Mouse (Mus musculus): Measurements from ENCODE around the gene Cpeb4.
"Not testable (repeated sequence)": the region's sequence is repeated elsewhere in the genome, so short reads cannot be mapped to it uniquely, and the experiment has no call there.

Gene Cpeb4

DNA sequence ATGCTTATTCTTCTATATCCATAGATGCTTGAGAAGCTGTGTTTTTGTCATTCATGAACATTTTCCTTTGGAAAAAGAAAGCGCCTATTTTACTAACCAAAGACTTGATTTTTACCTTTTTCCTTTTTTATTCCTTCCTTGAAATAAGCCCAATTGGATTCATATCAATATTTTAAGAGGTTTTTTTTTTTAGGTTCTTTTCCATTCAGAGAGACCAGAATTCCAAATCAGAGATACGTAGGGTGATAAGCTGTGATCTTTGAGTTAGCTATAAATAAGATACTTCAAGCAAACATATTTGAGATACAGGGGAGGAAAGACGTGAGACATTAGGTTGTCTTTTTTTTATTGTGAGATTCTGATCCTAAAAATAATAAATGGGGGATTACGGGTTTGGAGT lies at the start of gene Cpeb4:
Gene Cpeb4 (plus strand): TSS at position 301 of the 400 bp plus-strand sequence.
- DNase-seq (ENCODE audit: low read depth, low spot score): no peak

DNA sequence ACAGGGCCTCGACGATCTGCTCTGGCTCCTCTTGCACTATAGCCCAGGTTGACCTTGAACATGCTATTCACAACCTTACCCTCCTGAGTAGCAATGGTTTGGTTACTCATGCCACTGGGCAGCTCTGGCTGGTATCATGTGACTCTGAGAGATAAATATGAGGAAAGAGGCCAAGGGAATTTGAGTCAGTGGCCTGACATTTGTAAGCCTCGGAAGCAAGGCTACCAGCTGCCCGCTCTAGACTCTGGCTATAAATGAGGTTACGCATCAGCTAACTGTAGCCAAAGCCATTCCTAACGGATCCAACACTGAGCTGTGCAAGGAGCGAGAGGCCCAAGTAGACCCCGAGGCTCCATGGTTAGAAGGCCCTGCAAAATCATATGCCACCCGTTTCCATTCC lies 49.5 kb upstream of the Cpeb4 start:
- DNase-seq (ENCODE audit: low read depth, low spot score): no peak

DNA sequence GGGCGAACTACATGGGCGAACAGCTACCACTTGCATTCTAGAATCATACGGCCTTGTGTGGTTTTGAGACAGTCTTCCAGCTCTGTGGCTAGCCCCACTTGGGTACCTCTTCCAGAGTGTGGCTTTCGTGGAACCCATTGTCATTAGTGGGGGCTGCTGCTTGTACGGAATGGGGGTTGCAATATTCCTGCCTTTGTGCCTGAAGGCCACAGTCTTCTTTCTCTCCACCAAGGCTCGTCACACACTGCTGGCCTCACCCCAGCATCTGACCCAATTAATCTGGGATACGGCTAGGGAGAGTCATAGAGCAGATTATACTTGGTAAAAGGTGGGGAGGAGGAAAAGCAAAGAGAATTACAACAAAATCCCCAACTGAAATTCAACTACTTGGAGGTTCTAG lies 48.5 kb upstream of the Cpeb4 start:
- DNase-seq (ENCODE audit: low read depth, low spot score): no peak

DNA sequence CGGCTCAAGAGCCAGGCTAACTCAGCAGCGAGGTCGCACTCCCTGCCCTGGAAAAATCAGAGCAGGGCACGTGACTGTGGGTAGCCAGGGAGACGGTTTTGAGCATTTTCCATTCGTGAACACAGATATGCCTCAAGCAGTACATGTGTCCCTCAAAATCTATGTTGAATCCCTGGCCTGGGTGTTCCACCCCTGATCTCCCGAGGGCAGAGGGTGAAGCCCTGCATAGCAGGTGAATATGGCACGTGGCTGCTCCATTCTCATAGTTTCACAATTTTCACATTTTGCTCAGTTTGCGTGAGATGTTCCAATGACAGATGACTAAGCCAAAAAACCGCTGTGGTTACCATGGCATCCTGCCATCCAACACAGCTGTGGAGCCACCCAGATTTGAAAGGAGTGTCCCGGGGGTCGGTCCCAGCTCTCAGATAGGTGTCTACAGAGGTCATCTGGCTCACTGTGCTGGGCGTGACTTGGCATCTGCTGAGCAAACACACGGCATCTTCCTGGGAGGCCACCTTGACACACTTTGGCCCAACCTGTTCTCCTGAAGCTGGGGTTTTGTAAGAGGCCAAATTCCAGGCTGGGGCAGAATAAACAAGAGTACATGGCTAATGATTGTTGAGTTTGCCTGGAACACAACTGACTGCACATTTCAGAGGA lies 47.4 kb upstream of the Cpeb4 start:
- DNase-seq (ENCODE audit: low read depth, low spot score): no peak

DNA sequence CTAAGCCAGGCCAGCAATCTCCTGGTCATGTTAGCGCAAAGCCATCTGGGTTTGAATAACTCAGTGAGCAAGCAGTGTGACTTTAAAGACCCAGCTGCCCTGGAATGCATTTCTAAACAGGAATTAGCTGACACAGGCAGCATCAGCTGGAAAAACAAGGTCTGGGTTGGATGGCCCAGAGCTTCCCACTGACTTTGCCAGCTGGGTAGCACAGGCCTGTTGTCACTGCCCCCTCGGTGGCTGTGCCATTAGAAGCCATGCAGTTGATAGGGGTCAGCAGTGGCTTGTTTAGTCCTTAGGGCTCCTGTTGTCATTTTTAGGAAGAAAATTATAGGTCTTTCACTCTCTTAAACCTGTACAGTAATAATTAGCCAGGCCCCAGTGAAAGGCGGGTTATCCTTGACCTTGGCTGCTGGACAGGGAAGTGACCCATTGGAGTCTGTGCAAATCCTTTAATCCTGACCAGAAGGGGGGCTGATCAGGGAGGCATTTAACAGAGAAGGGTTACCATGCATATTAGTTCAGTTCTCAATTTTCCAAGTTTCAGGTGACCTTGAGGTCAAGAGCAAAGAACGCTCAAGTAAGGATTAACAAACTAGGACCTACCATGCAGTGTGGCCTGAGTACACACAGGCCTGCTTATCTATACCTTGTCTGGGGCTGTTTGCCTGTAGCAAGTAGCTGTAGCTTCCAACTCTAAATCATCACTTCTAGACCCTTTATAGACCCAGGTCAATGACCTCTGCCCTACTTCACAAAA lies 43.8 kb upstream of the Cpeb4 start:
- DNase-seq (ENCODE audit: low read depth, low spot score): no peak

DNA sequence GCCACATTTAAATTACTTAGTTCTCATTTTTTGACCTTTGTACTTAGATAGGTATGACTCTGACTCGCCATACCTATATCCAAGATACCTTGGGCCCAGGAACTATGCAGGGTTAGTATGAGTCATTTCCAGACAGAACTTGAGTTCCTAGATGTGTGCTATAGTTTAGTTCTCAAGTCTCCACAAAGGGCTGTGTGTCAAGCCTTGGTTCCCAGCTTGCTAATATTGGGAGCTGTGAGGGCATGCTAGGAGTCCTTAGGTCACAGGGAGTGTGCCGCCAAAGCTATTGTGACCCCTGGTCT lies 43.3 kb upstream of the Cpeb4 start:
- no peak for DNase-seq (ENCODE audit: low read depth, low spot score)

DNA sequence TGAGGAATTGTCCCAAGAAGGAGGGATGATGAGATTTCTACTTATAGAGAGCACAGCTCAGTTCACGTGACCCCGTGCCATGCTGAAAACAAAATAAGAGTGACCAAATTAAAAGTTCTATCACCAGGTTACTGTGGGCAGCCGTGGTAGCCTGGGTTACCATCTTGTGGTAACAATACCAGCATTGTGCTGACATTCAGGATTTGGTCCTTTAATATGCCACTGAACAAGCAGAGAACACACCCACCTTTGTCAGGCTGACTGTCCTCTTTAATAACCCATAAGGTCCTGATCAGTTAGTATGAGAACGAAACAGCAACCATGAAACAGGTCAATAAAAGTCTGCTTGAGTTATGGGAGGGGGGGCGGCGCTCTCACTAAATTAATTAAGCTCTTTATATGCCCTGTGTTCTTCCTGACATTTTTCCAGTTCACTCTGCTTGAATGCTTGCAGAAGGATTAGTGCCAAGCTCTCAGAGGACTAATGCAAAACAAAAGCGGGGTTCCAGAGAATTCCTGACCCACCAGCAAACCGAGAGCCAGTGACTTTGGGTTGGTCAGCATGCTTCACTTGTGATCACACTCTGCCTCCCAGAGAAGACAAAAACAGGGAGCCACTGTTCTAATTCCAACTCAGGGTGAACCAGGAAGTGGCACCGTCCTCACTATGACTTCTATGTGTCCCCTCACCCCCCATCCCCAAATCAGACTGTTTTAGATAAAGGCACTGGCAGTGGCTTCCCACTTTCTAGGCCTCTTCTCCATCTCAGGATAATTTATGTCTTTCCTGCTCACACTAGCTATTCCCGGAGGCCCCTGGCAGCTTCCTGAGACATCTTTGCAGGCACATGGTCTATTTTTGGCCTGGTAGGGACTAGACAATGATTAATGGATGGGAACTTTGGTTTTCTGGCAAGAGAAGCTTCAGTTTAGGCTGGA lies 41.5 kb upstream of the Cpeb4 start:
- DNase-seq (ENCODE audit: low read depth, low spot score): no peak

DNA sequence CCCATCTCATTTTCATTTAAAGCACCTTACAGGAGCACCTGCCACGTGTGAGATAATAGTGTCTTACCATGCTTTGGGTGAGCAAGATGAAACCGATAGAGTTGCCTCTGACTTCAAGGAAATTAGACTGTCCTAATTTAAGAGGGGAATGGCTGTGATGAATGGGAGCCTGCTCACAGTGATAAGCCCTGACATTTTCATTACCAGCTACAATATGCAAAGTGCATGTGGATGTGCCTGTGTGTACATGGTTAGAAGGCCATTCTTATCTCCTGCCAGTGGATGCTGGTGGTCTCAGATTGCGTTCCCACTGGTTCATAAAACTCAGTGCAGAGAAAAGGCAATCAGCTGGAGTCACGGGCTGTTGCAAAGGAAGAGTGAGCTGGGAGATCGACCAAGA lies 40.6 kb upstream of the Cpeb4 start:
- DNase-seq (ENCODE audit: low read depth, low spot score): no peak

DNA sequence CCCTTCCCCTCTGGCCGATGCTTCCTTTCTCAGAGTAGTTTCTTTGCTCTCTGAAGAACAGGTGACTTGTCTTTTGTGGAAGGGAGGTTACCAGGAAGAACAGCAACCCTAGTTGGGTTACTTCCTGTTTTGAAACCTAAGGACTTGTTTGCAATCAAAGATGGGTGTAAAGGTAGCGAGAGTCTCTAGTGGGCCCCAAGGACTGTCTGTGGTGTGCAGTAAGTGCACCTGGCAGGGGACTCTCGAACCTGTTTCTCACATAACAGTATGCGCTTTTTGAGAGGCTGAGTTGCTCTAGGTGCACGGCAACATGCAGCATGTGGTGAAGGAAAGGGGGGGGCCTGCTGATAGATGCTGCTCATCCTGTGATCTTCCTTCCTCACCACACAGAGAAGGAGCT lies 40.0 kb upstream of the Cpeb4 start:
- no peak for DNase-seq (ENCODE audit: low read depth, low spot score)

DNA sequence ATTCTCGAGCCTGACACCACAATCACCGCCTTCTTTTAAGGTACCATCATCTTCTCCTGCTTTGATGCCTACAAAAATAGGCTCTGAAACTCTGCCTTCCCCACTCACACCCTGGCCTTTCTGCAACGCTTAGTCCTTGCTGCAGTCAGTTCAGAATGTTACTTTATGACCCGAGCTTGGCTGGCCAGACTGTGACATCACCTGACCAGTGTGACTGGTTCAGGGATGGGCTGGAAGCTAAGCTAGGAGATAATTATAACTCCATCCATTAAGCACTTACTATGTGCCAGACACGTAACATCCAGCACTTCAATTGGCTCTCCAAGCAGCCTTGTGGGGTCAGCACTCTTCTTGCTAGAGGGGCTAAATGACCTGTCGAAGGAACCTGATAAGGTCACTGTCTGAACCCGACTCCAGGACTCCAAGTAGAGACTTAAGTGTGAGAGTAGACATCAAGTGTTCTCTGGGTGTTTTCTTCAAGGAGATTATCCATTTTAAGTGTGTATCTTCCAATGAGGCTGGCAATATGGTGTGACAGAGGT lies 39.5 kb upstream of the Cpeb4 start:
- DNase-seq (ENCODE audit: low read depth, low spot score): no peak

DNA sequence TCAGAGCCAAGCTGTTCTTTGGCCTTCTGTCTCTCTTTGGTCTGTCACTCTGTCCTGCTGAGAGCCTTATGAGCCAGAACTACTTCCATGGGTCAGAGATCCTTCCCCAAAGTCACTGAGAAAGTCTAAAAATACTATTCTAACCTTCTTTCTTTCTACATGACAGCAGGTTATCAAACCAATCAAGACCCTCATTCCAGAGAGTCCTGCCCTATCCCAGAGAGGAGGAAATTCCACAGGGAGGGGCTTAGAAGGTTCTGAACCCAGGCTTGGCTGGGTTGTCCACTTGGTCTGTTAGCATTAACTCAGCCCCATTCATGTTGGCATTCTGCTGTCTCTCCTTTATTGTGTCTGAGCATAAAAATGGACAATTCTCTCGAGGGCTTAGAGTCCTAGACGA lies 38.5 kb upstream of the Cpeb4 start:
- DNase-seq (ENCODE audit: low read depth, low spot score): no peak

DNA sequence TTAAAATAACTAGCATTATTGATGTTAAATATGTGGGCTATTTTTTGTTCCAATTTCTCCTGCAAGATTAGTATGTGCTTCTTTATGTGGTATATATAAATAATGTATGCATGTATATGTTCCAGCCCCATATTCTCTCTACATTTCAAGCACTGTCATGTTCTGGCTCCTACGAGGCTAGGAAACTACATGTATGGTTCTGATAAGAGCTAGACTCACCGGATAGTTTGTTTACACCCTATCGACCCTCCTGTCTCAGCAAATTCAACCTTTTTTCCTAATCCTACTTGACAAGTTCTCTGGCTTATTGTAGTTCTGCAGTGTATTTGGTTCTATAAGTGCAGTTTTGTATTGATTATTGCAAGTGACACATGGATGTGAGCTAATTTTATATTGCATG lies 36.7 kb upstream of the Cpeb4 start:
- DNase-seq (ENCODE audit: low read depth, low spot score): no peak

DNA sequence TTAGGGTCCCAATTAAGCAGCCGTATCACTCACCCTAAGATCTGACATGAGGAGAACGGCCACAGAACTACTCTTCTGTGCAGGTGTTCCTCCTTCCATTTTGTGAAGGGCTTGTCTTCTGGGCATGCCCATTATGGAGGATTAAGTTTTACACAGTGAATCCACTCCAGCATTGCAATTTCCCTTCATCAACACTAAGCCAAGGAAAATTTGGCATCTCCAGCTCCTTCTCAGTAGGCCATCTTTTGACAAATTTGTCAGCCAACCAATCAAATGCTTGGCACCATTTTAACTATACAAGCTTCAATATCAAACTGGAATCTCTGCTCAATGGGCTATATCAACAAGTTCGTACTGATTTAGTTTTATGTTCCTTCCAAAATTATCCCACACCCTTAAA lies 34.8 kb upstream of the Cpeb4 start:
- no peak for DNase-seq (ENCODE audit: low read depth, low spot score)

DNA sequence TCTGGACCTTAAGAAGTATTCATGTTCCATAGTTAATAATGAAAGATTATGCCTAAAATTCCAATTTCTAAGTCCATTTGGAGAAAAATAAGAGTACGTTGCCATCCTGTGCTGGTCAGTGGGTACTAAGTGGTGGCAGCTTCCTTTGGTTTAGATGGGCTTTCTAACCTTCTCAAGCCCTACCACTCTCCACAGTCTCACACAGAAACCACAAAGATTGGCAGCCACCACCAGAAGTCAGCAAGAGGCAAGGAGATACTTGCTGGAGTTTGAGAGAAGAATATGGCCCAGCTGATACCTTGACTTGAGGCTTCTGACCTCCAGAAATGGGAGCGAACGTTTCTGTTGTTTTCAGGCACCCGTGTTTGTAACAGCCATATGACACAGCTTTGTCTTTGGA lies 34.3 kb upstream of the Cpeb4 start:
- DNase-seq (ENCODE audit: low read depth, low spot score): no peak

DNA sequence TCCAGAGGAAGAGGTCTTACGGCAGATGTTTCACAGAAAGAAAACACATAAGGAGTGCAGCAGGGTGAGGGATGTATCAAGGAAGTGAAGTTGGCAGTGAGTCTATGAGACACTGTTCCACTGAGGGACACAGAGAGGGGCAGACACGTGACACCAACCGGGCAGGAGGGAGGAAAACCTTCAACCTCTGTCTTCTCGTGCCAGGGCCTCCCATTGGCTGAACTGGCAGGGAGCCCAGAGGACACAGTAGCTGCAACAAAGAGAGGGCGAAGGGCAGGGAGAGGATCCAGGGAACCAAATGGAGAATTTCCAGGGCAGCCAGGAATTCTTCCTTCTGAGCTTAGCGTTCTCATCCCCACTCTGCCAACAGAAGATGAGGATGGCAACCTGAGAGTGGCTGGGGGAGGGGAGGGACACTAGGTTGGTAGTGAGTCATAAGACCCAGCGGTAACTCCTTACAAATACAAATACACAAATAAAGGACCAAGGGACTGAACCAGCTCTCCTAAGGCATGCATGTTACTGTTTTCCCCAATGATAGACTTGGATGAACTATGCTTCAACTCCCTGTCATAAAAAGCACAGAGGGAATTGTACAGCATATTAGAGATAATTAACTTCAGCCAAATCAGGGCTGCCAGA lies 33.4 kb upstream of the Cpeb4 start:
- no peak for DNase-seq (ENCODE audit: low read depth, low spot score)

DNA sequence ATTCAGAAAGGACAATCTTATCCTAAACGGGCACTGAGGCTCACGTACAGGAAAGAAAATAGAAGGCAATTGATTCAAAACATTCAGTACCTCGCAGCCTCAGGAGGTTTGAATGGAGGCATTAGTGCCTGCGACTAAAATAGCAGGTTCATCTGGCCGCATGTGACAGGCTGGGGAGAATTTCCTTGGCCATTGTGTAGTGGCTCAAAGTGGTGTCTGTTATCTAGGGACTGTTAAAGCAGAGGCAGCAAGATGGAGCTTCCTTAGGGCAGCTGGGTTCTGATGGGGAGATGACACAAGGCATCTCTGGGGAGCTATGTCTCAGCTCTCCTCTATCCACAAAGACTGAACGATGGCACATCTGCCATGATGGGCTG lies 32.9 kb upstream of the Cpeb4 start:
- DNase-seq (ENCODE audit: low read depth, low spot score): no peak

DNA sequence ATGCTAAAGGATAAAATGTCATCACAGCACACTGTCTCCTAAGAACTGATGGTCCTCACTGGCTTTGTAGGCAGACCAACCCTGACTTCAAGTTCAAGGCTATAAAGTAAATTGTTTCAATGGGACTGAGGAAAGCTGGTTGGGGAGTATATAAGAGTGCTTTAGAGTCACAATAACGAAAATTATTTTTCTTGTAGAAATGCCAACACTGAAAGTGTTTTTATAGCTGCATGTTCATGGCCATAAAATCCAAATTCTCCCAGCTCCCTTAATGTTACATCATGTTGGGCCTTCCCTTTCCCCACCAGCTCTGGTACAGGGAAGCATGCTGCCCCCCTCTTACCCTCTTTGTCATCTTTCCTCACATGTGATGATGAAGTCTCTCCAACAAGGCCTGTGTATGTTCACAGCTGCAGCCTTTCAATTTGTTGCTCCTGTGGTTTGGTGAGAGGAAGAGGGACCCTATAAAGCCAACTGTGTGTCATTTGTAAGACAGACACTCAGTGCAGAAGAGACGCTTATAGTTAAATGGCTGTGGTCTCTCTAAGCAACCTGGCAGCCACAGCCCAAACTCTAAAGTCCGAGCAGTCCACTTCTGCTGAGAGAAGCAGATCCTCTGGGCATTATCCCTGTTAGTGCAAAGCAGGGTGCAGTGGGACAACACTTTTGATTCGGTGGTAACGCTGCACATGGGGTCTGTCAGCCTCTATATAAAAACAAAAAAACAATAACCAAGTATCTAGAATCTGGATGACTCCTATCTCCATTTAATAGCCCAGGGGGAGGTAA lies 29.6 kb upstream of the Cpeb4 start:
- no peak for DNase-seq (ENCODE audit: low read depth, low spot score)

DNA sequence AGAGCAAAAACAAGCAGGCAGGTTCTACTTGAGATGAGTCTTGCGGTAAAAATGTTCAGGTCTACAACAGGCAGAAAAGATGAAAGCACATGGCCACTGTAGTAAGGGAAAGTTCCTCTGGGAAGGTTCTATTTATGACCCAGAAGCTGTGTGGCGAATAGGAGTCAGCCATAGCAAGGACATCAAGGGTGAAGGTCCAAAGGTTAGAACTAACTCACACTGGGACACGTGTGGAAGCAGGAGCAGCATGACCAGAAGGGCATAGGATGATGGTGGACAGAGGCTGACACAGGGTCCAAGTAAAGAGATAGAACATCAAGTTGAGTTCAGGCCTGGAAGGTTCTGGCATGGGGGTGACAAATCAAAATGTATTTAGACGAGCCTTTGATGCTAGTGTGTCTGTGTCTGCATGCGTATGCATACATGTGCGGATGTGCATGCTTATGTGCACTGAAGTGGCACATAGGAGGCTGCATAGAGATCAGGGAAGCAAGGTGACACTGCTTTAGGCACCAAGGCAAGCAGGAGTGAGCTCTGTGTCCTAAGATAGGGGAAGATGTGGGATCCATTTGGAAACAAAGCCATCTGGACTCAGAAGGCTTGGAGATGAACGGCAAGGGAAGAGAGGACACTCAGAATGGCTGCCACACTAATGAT lies 28.7 kb upstream of the Cpeb4 start:
- DNase-seq (ENCODE audit: low read depth, low spot score): no peak

DNA sequence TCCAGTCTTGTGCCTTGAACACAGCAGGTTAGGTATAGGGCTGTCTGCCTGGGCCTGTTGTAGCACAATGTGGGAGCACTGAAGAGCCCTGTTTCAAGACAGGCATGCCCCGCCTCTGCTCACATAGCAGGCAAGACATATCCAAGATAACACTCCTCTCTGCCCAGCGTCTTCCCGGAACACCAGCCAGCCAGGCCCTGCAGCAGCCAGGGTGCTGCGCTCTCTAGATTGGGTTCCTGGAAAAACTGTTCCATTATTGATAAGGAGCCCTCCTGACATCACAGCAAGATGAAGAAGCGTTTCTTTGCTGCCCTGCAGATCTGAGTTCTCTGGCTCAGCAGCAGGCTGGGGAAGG lies 28.2 kb upstream of the Cpeb4 start:
- DNase-seq (ENCODE audit: low read depth, low spot score): no peak

DNA sequence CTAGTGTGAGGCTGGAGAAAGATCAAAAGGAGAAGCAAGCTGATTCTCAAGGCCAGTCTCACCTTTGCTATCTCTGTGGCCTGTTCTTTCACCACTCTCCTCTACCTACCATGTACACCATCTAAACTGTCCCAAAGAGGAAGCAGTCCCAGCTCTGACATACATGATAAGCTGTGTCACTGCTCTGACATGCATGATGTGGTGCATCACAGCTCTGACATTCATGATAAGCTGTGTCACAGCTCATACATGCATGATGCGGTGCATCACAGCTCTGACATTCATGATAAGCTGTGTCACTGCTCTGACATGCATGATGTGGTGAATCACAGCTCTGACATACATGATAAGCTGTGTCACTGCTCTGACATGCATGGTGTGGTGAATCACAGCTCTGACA lies 26.9 kb upstream of the Cpeb4 start:
- DNase-seq (ENCODE audit: low read depth, low spot score): not testable (repeated sequence)

Measured in R1 (cell line).